Mouse (Mus musculus): ENCODE measurements around the gene Gpc3.
"Not testable (repeated sequence)": the region's sequence is repeated elsewhere in the genome, so short reads cannot be mapped to it uniquely, and the experiment has no call there.

The Gpc3 gene

GRCm38 (mm10) chrX:52278687-52279359, 334.9 kb downstream of the Gpc3 start:
- DNase-seq (ENCODE audit: low spot score): no peak

GRCm38 (mm10) chrX:52277599-52277998, 336.2 kb downstream of the Gpc3 start:
- no peak for DNase-seq (ENCODE audit: low spot score)

GRCm38 (mm10) chrX:52273016-52273415, 340.7 kb downstream of the Gpc3 start:
- no peak for DNase-seq (ENCODE audit: low spot score)

GRCm38 (mm10) chrX:52261991-52262390, 351.8 kb downstream of the Gpc3 start:
- no peak for DNase-seq (ENCODE audit: low spot score)

GRCm38 (mm10) chrX:52261546-52261945, 352.2 kb downstream of the Gpc3 start:
- peak; percentile 15 for DNase-seq (ENCODE audit: low spot score)

GRCm38 (mm10) chrX:52259771-52260170, 354.0 kb downstream of the Gpc3 start:
- DNase-seq (ENCODE audit: low spot score): not testable (repeated sequence)

GRCm38 (mm10) chrX:52254526-52254925, 359.2 kb downstream of the Gpc3 start:
- DNase-seq (ENCODE audit: low spot score): no peak

GRCm38 (mm10) chrX:52245694-52246297, 368.0 kb downstream of the Gpc3 start:
- no peak for DNase-seq (ENCODE audit: low spot score)

GRCm38 (mm10) chrX:52237470-52237869, 376.3 kb downstream of the Gpc3 start:
- DNase-seq (ENCODE audit: low spot score): no peak

GRCm38 (mm10) chrX:52231984-52232383, 381.8 kb downstream of the Gpc3 start:
- no peak for DNase-seq (ENCODE audit: low spot score)

GRCm38 (mm10) chrX:52230711-52231110, 383.0 kb downstream of the Gpc3 start:
- no peak for DNase-seq (ENCODE audit: low spot score)

Measured in ovary, postnatal 36 days (tissue).